19 mouse cellular contexts compared by ENCODE assay signal in the genomic region with DNA sequence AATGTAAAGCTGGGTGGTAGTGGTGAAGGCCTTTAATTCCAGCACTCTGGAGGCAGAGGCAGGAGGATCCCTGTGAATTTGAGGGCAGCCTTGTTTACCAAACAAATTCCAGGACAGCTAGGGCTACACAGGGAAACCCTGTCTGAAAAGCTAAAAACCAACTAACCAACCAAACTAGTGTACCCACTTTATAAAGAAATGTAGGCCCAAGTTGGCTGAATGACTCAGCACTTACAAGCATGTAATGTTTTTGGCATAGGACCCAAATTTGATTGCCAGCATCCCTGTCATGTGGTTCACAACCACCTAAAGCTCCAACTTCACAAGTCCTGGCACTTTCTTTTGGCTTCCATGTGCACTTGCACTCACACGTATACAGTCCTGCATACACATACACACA. TPM values are rescaled to one million over a fixed set of nuclear protein-coding genes. Genes with fewer than 3 reads are reported as not detected.
DNase-seq lines count a peak whose midpoint lies in the region; ATAC-seq lines count a peak whose summit lies in the region.
"Had no signal": no experiment of that assay in that cellular context is flagged by ENCODE, and none has a peak within 500 bp of the region (broad histone marks: within the 10 kb centered on the region; RNA-seq: fewer than 3 reads in every experiment).

No protein-coding gene starts in this region.

- H3K27ac ChIP-seq in forebrain, embryonic 14.5 days (ENCODE audit: low read depth, low read length): no peak overlapping the region
- no peak overlapping the region for H3K27ac ChIP-seq in forebrain, embryonic 11.5 days (ENCODE audit: low read depth, low read length)
- H3K27ac ChIP-seq in forebrain, embryonic 15.5 days (replicated peaks): no peak overlapping the region
- H3K27ac ChIP-seq: embryonic facial prominence, embryonic 12.5 days; forebrain, embryonic 12.5 days; heart, embryonic 13.5 days; macrophage; midbrain, embryonic 13.5 days had no signal

- 97% methylated on average over 1 of the region's 1 CpGs for WGBS in forebrain, embryonic 14.5 days
- 90% methylated on average over 1 of the region's 1 CpGs for WGBS in forebrain, embryonic 11.5 days
- WGBS in forebrain, embryonic 15.5 days: 94% methylated on average over 1 of the region's 1 CpGs

- H3K4me1 ChIP-seq in forebrain, embryonic 14.5 days (ENCODE audit: control insufficient read depth, insufficient read depth, low read length): peaks cover 3% of the 10 kb centered on the region; the same call in 1 of the 2 replicates
- H3K4me1 ChIP-seq in forebrain, embryonic 11.5 days (replicated peaks; ENCODE audit: control insufficient read depth, insufficient read depth, low read length): no peaks in the 10 kb centered on the region
- H3K4me1 ChIP-seq in forebrain, embryonic 15.5 days: peaks cover 6% of the 10 kb centered on the region
- H3K4me1 ChIP-seq: embryonic facial prominence, embryonic 12.5 days; heart, embryonic 13.5 days had no signal

- no peak overlapping the region for H3K4me2 ChIP-seq in forebrain, embryonic 14.5 days (ENCODE audit: low read length)
- H3K4me2 ChIP-seq in forebrain, embryonic 11.5 days (ENCODE audit: low read depth, low read length, severe bottlenecking): no peak overlapping the region
- H3K4me2 ChIP-seq in forebrain, embryonic 15.5 days (replicated peaks): no peak overlapping the region
- H3K4me2 ChIP-seq: embryonic facial prominence, embryonic 12.5 days; forebrain, embryonic 12.5 days; heart, embryonic 13.5 days; midbrain, embryonic 13.5 days had no signal

- no peaks in the 10 kb centered on the region for H3K9me3 ChIP-seq in forebrain, embryonic 14.5 days (replicated peaks; ENCODE audit: control insufficient read depth, low read length)
- no peaks in the 10 kb centered on the region for H3K9me3 ChIP-seq in forebrain, embryonic 11.5 days (ENCODE audit: control insufficient read depth, low read length)
- H3K9me3 ChIP-seq in forebrain, embryonic 15.5 days: no peaks in the 10 kb centered on the region
- H3K9me3 ChIP-seq: embryonic facial prominence, embryonic 12.5 days; forebrain, embryonic 12.5 days; heart, embryonic 13.5 days; midbrain, embryonic 13.5 days had no signal

- H3K36me3 ChIP-seq in forebrain, embryonic 14.5 days (ENCODE audit: control insufficient read depth, insufficient read depth, low read length): no peaks in the 10 kb centered on the region
- no peaks in the 10 kb centered on the region for H3K36me3 ChIP-seq in forebrain, embryonic 11.5 days (ENCODE audit: control insufficient read depth, insufficient read depth, low read length)
- H3K36me3 ChIP-seq in forebrain, embryonic 15.5 days: no peaks in the 10 kb centered on the region
- H3K36me3 ChIP-seq: embryonic facial prominence, embryonic 12.5 days; forebrain, embryonic 12.5 days; midbrain, embryonic 13.5 days had no signal

- no peak overlapping the region for H3K4me3 ChIP-seq in forebrain, embryonic 14.5 days (ENCODE audit: low read depth, low read length)
- no peak overlapping the region for H3K4me3 ChIP-seq in forebrain, embryonic 11.5 days (ENCODE audit: low read depth, low read length)
- no peak overlapping the region for H3K4me3 ChIP-seq in forebrain, embryonic 15.5 days
- H3K4me3 ChIP-seq: embryonic facial prominence, embryonic 12.5 days; forebrain, embryonic 12.5 days; heart, embryonic 13.5 days; midbrain, embryonic 13.5 days had no signal

- H3K9ac ChIP-seq in forebrain, embryonic 14.5 days (ENCODE audit: low read length): no peak overlapping the region
- no peak overlapping the region for H3K9ac ChIP-seq in forebrain, embryonic 11.5 days (ENCODE audit: low read length)
- H3K9ac ChIP-seq in forebrain, embryonic 15.5 days (replicated peaks): no peak overlapping the region
- H3K9ac ChIP-seq: embryonic facial prominence, embryonic 12.5 days; forebrain, embryonic 12.5 days; heart, embryonic 13.5 days; midbrain, embryonic 13.5 days had no signal

- no peak for ATAC-seq in forebrain, embryonic 14.5 days
- no peak for ATAC-seq in forebrain, embryonic 11.5 days (replicated peaks; ENCODE audit: low FRiP score)
- ATAC-seq in erythroblast, adult 5-6 weeks (replicated peaks; ENCODE audit: low FRiP score, poor library complexity, severe bottlenecking): 0 out of 2 replicates have a peak, but pooled peaks have one; percentile 67
- ATAC-seq in forebrain, embryonic 15.5 days (replicated peaks): no peak

- H3K27me3 ChIP-seq in forebrain, embryonic 14.5 days (replicated peaks; ENCODE audit: control insufficient read depth, insufficient read depth, low read length): no peaks in the 10 kb centered on the region
- no peaks in the 10 kb centered on the region for H3K27me3 ChIP-seq in forebrain, embryonic 11.5 days (ENCODE audit: control insufficient read depth, insufficient read depth, low read length)
- no peaks in the 10 kb centered on the region for H3K27me3 ChIP-seq in forebrain, embryonic 15.5 days
- H3K27me3 ChIP-seq: embryonic facial prominence, embryonic 12.5 days; forebrain, embryonic 12.5 days; heart, embryonic 13.5 days had no signal

- DNase-seq in forebrain, embryonic 14.5 days (ENCODE audit: low spot score): peak; percentile 8
- no peak for DNase-seq in forebrain, embryonic 11.5 days (ENCODE audit: low spot score)
- peak; percentile 86 for DNase-seq in 3T3-L1 (ENCODE audit: low read depth, low spot score)
- peak; percentile 8 for DNase-seq in MEL-GATA-1-ER (ENCODE audit: extremely low read depth, low read depth)
- no peak for DNase-seq in left cerebral cortex, adult 9 months (ENCODE audit: low spot score in 2 of 2)
- DNase-seq: cerebellum, adult 2 months; heart, postnatal 4 days; kidney, adult 9 months; liver; lung, adult 2 months; right cerebral cortex, adult 18-20 months; thymus, adult 2 months had no signal

RNA-seq across cellular contexts. Expression of gene Immp1l, which starts 12.2 kb away (rescaled TPM):
- polyA plus RNA-seq in forebrain, embryonic 14.5 days (2014; fragmentation: Nextera tagmentation; extraction: Ambion mirVana): 114 and 141 TPM in 2 replicates
- polyA plus RNA-seq in forebrain, embryonic 11.5 days (2014; fragmentation: Nextera tagmentation; extraction: Ambion mirVana): 129 and 134 TPM in 2 replicates
- total RNA-seq in erythroblast, adult 5-6 weeks (2015; ENCODE audit: low replicate concordance): 7.7 and 27.9 TPM in 2 replicates
- total RNA-seq in erythroblast, adult 5-6 weeks (2017; ENCODE audit: low replicate concordance): 7.5 and 8.8 TPM in 2 replicates
- polyA plus RNA-seq in forebrain, embryonic 15.5 days (2015; fragmentation: Nextera tagmentation; extraction: Ambion mirVana): 106 and 110 TPM in 2 replicates

RNA-seq across cellular contexts. Expression of gene Elp4, which starts 12.3 kb away (rescaled TPM):
- polyA plus RNA-seq in forebrain, embryonic 14.5 days (2014; fragmentation: Nextera tagmentation; extraction: Ambion mirVana): 45.5 and 48.3 TPM in 2 replicates
- 64.3 and 69.4 TPM in 2 replicates for polyA plus RNA-seq in forebrain, embryonic 11.5 days (2014; fragmentation: Nextera tagmentation; extraction: Ambion mirVana)
- total RNA-seq in erythroblast, adult 5-6 weeks (2015; ENCODE audit: low replicate concordance): 0.38 and 4.8 TPM in 2 replicates
- total RNA-seq in erythroblast, adult 5-6 weeks (2017; ENCODE audit: low replicate concordance): 1.6 and 6.8 TPM in 2 replicates
- 42.1 and 44.9 TPM in 2 replicates for polyA plus RNA-seq in forebrain, embryonic 15.5 days (2015; fragmentation: Nextera tagmentation; extraction: Ambion mirVana)

Comparison
In these comparisons a context has a peak if more than half of its experiments do, and no peak if none do; other contexts are left out.
1. DNase-seq: peak in forebrain, embryonic 14.5 days (single experiment), 3T3-L1 (single experiment) and MEL-GATA-1-ER (single experiment); none in forebrain, embryonic 11.5 days (single experiment) and left cerebral cortex, adult 9 months (0 of 2).